Mouse (Mus musculus) ES-Bruce4 (cell line): ENCODE data around the gene Trim47. TPM values are rescaled to one million over a fixed set of nuclear protein-coding genes. Genes with fewer than 3 reads are reported as not detected.
A peak's percentile ranks its signal among the peaks of the same experiment; 100 is the strongest.

Experiments
- H3K27ac ChIP-seq: 2 replicates; pipeline ENCODE4 v1.5.1; 2012; ENCODE audit warnings: low read length, inconsistent platforms; ENCODE audit not compliant: insufficient read depth
- H3K27me3 ChIP-seq: 2 replicates; pipeline ENCODE4 v1.6.1; 2012; ENCODE audit warnings: mild to moderate bottlenecking, low read length, inconsistent platforms; ENCODE audit not compliant: control insufficient read depth, poor library complexity, insufficient read depth, severe bottlenecking
- H3K36me3 ChIP-seq: 2 replicates; pipeline ENCODE4 v1.6.1; 2012; ENCODE audit warnings: inconsistent platforms, mild to moderate bottlenecking, low read length, moderate library complexity; ENCODE audit not compliant: control insufficient read depth, poor library complexity, insufficient read depth, severe bottlenecking
- H3K4me1 ChIP-seq: one replicate; pipeline ENCODE4 v1.8.1; 2011; ENCODE audit warnings: low read length; ENCODE audit not compliant: control insufficient read depth, insufficient read depth
- H3K4me3 ChIP-seq: 2 replicates; pipeline ENCODE4 v1.5.1; 2011; ENCODE audit warnings: low read depth, mild to moderate bottlenecking, low read length
- H3K9ac ChIP-seq: 2 replicates; pipeline ENCODE4 v1.6.1; 2012; ENCODE audit warnings: low read depth, mild to moderate bottlenecking, inconsistent platforms; ENCODE audit not compliant: poor library complexity, severe bottlenecking
- H3K9me3 ChIP-seq: replicated peaks from 2 replicates; pipeline ENCODE4 v1.6.1; 2012; ENCODE audit warnings: mild to moderate bottlenecking, low read length, inconsistent platforms; ENCODE audit not compliant: control insufficient read depth, poor library complexity, insufficient read depth, severe bottlenecking
- CTCF ChIP-seq: IDR thresholded peaks from one replicate; pipeline ENCODE4 v1.8.1; 2011; ENCODE audit warnings: low read depth, low read length
- EP300 ChIP-seq: IDR thresholded peaks from 2 replicates; pipeline ENCODE4 v1.6.1; 2011; ENCODE audit warnings: low read depth, low read length; ENCODE audit not compliant: insufficient read depth
- POLR2A ChIP-seq: IDR thresholded peaks from one replicate; pipeline ENCODE4 v1.8.1; 2011; ENCODE audit warnings: low read length; ENCODE audit not compliant: insufficient read depth
- polyA plus RNA-seq: library from polyadenylated mRNA; stranded (reverse); fragments of >200 nt; gene quantifications from 2 replicates; pipeline ENCODE4 v1.2.4, GENCODE M21; 2011; ENCODE audit warnings: low read depth; ENCODE audit not compliant: missing spikeins, insufficient read depth, insufficient read length

Gene Trim47
- polyA plus RNA-seq, 1 experiment = 3.9 TPM

DNA sequence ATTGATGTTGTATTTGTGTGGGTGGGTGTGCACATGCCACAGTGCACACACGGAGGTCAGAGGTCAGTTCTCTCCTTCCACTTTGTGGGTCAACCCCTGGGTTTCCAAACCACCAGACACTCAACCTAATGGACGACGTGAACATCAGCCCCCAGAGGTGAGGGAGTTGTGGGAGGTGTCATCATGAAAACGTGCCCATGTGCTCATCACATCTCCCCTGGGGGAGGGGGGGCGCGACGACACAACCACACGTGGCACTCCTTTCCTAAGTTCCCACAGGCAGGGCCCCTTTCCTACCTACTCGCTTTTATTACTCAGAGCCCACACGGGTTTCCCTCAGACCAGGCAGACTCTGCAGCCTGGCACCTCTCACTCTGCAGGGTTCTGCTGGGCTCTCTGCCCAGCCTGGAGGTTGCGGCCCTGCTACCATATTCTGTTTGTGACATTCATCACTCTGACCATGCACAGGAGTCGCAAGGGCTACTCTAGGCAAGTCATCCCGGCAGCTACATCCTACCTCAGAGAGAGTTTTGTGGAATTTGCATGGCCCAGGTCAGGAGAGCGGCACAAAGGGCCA lies 43.8 kb downstream of the Trim47 start:
- H3K27ac ChIP-seq = no peak overlapping the region
- H3K36me3 ChIP-seq = peaks cover 42% of the 10 kb centered on the region
- H3K9me3 ChIP-seq = no peaks in the 10 kb centered on the region
- no peaks in the 10 kb centered on the region for H3K27me3 ChIP-seq
- no peak for TF ChIP-seq POLR2A
- TF ChIP-seq CTCF = no peak
- no peak for TF ChIP-seq EP300
- no peak overlapping the region for H3K9ac ChIP-seq
- H3K4me3 ChIP-seq = no peak overlapping the region
- H3K4me1 ChIP-seq = peaks cover 2% of the 10 kb centered on the region

DNA sequence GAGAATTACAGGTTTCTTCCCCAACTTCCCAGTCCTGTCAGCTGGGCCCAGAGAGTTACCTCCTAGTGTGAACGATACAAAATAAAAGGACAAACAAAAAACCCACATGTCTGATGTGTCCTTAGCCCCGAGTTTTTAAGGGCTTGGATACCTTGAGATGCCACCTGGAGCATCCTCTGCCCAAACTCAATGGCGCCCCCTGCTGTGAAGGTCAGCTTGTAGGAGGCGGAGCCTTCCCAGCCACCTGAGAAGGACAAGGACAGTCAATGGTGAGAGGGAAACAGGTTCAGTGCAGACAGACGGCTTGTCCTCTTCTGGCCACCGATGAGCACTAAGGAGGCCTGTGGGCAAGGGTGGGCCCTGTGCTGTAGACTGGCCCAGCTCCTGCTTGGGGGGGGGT lies 45.9 kb downstream of the Trim47 start:
- Histone ChIP-seq H3K4me3 (no peak overlapping the region), H3K27me3 (no peaks in the 10 kb centered on the region), H3K4me1 (peaks cover 2% of the 10 kb centered on the region), H3K27ac (no peak overlapping the region), H3K9ac (no peak overlapping the region), H3K9me3 (no peaks in the 10 kb centered on the region), H3K36me3 (peaks cover 42% of the 10 kb centered on the region)
- peak; percentile 65 for TF ChIP-seq CTCF
- TF ChIP-seq EP300 = no peak

DNA sequence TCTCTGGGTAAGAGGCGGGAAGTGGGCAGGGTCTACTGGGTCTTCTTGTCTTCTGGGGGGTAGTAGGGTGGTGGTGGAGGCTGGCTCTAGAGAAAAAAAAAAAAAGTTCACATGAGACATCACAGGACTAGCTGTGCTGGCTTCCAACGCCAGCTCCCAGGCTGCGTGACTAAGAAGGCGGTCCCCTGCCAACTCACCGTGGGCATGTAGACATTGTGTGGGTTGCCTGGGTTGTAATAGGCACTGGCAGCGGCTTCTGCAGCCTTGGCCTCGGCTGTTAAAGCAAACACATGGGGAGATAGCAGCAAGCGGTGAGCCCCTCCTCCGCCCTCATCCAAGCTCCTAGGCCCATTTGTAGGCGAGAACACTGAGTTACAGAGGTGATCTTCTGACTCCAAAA lies 47.5 kb downstream of the Trim47 start:
- peak overlapping the region; percentile 49 for H3K27ac ChIP-seq
- no peaks in the 10 kb centered on the region for H3K4me1 ChIP-seq
- H3K27me3 ChIP-seq = no peaks in the 10 kb centered on the region
- no peaks in the 10 kb centered on the region for H3K9me3 ChIP-seq
- TF ChIP-seq CTCF (no peak), EP300 (no peak), POLR2A (no peak)
- no peak overlapping the region for H3K9ac ChIP-seq
- no peak overlapping the region for H3K4me3 ChIP-seq
- H3K36me3 ChIP-seq = peaks cover 42% of the 10 kb centered on the region

DNA sequence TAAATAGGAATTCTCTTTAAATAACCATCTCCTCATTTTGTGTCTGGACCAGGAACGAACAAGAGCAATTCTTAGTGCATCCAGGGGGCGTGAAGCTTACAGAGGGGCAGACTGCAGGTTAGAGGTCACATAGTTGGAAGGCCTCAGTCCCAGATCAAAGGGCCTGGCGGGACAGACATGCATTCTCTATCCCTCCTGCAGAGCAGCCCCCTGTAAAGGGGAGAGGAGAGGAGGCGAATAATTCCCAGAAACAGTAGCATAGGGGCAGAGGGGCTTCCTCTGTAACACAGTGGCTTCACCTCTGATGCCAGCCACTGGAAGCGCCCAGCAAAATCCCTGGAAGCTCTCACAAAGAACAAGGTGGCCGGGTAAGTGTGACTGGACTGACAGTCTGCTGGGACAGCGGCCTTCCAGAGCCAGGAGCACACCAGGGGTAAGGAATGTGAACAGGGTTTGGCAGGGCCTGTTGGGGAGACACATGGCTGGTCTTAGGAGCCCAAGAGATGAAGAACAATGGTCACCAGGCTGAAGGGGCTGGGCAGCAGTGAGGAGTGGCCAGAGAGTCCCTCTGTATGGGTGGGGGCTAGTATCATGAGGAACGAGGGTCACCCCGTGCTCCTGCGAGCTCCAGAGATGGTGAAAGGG lies 48.2 kb downstream of the Trim47 start:
- peak overlapping the region; percentile 49 for H3K27ac ChIP-seq
- H3K36me3 ChIP-seq = peaks cover 41% of the 10 kb centered on the region
- no peak for TF ChIP-seq EP300
- no peak for TF ChIP-seq CTCF
- TF ChIP-seq POLR2A = no peak
- no peaks in the 10 kb centered on the region for H3K4me1 ChIP-seq
- no peaks in the 10 kb centered on the region for H3K9me3 ChIP-seq
- no peak overlapping the region for H3K4me3 ChIP-seq
- no peaks in the 10 kb centered on the region for H3K27me3 ChIP-seq
- H3K9ac ChIP-seq = no peak overlapping the region

DNA sequence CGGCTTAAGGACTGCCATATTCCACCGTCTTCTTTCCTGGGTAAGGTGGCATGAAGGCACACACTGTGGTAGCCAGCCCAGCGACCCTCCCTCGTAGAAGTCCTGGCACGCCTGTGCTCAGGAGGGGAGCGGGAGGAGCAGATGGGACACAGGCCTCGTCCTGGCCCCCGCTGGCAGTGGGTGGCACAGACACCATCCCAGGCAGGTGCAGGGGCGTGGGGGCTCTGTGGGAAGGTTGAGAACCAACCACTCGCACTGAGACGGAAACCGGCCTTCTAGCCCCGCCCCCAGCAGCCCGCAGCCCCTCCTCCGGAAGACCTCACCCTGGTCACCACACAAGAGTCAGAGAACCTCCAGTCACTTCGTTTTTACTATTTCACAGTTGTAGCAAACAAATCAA lies 48.8 kb downstream of the Trim47 start:
- H3K27me3 ChIP-seq = no peaks in the 10 kb centered on the region
- H3K9ac ChIP-seq = peak overlapping the region; percentile 19
- peaks cover 35% of the 10 kb centered on the region for H3K36me3 ChIP-seq
- no peaks in the 10 kb centered on the region for H3K4me1 ChIP-seq
- no peaks in the 10 kb centered on the region for H3K9me3 ChIP-seq
- H3K4me3 ChIP-seq = peak overlapping the region; percentile 58
- H3K27ac ChIP-seq = peak overlapping the region; percentile 76
- TF ChIP-seq CTCF = no peak

DNA sequence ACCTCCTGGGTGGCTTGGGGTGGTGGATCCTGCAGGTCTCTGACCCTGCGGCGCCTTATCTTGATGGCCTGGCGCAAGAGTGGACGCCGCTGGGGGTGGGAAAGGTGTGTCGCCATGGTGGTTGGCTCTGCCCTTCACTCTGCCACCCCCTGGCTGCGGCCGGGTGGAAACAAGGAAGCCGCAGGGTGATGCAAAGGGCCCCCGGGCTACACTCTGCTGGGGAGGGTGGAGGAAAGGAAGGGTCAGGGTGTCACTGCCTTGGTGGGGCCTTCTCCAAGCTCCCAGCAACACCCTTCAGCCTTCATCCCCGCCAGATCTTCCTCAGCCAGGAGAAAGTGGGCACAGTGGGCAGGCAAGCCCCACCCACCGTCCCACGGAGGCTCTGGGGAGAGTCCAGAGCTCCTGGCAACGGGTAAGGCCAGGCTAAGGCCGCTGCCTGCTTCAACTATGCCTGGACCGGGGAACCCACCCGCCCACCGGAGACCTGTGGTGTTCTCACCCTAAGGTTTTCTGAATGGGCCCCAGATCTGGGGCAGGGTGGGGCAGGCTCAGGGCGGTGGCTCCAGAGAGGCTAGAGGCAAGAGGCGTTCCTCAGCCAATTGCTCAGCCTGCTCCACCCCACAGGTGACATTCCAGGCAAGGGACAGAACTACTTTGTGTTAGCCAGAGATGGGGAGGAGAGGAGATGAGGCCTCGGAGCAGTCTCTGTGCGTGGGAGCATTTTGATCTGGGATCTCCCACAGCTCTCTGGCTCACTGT lies 49.4 kb downstream of the Trim47 start, which contains the start of gene Unc13d:
Gene Unc13d, minus strand, starts transcription at position 516 of the 759 bp plus-strand sequence.
- TF ChIP-seq CTCF (no peak), POLR2A (no peak), EP300 (no peak)
- peak within 1 kb of the TSS; percentile 58 for H3K4me3 ChIP-seq
- peak within 1 kb of the TSS; percentile 19 for H3K9ac ChIP-seq
- H3K27me3 ChIP-seq = no peaks in the 10 kb centered on the region
- peaks cover 31% of the 10 kb centered on the region for H3K36me3 ChIP-seq
- H3K27ac ChIP-seq = peak within 1 kb of the TSS; percentile 76
- no peaks in the 10 kb centered on the region for H3K9me3 ChIP-seq
- no peaks in the 10 kb centered on the region for H3K4me1 ChIP-seq
